Mouse (Mus musculus) ES-E14 (cell line): ENCODE measurements around the gene Cdt1. TPM values are rescaled to one million over a fixed set of nuclear protein-coding genes. Genes with fewer than 3 reads are reported as not detected.
A peak's percentile ranks its signal among the peaks of the same experiment; 100 is the strongest.

ENCODE experiments used
- DNase-seq: peaks from one replicate; pipeline ENCODE4 v3.0.0-alpha.2; 2013; ENCODE audit warnings: low read depth, low spot score
- H3K27ac ChIP-seq: 2 replicates; pipeline ENCODE4 v1.5.1; 2012; ENCODE audit warnings: low read depth, mild to moderate bottlenecking, low read length, moderate library complexity, mixed read lengths; ENCODE audit not compliant: poor library complexity, insufficient read depth, severe bottlenecking
- H3K36me3 ChIP-seq: 2 replicates; pipeline ENCODE4 v1.6.1; 2012; ENCODE audit warnings: mild to moderate bottlenecking, low read length, moderate library complexity, mixed read lengths; ENCODE audit not compliant: control insufficient read depth, poor library complexity, insufficient read depth, severe bottlenecking
- H3K4me1 ChIP-seq, 2 experiments: fragments of 150-350 bp in 1 of 2; sonication (generic) in 1 of 2; 2 replicates each; pipeline ENCODE4 v1.6.1; 2012; ENCODE audit warnings: low read length in 2 of 2, mild to moderate bottlenecking in 1 of 2, mixed read lengths in 1 of 2; ENCODE audit not compliant: control insufficient read depth in 2 of 2, insufficient read depth in 2 of 2, poor library complexity in 1 of 2
- H3K4me3 ChIP-seq, 2 experiments: fragments of 150-350 bp in 1 of 2; sonication (generic) in 1 of 2; 2 replicates each; pipeline ENCODE4 v1.5.1; 2012; ENCODE audit warnings: low read length in 2 of 2, low read depth in 1 of 2, mild to moderate bottlenecking in 1 of 2, mixed read lengths in 1 of 2; ENCODE audit not compliant: insufficient read depth in 1 of 2, poor library complexity in 1 of 2, severe bottlenecking in 1 of 2
- H3K9ac ChIP-seq: 2 replicates; pipeline ENCODE4 v1.6.1; 2012; ENCODE audit warnings: low read depth, mild to moderate bottlenecking, low read length, mixed read lengths; ENCODE audit not compliant: poor library complexity, insufficient read depth, severe bottlenecking
- H3K9me3 ChIP-seq: fragments of 150-350 bp; sonication (generic); 2 replicates; pipeline ENCODE4 v1.6.1; 2012; ENCODE audit warnings: low read depth, mild to moderate bottlenecking, low read length; ENCODE audit not compliant: control insufficient read depth, insufficient read depth
- CHD2 ChIP-seq: IDR thresholded peaks from 2 replicates; pipeline ENCODE4 v1.6.1; 2014; ENCODE audit warnings: mild to moderate bottlenecking, low read depth, low read length, inconsistent platforms
- HCFC1 ChIP-seq: IDR thresholded peaks from 2 replicates; pipeline ENCODE4 v1.6.1; 2012; ENCODE audit warnings: low read length, inconsistent platforms, borderline replicate concordance; ENCODE audit not compliant: insufficient read depth
- MAFK ChIP-seq: IDR thresholded peaks from 2 replicates; pipeline ENCODE4 v1.6.1; 2014; ENCODE audit warnings: mild to moderate bottlenecking, low read depth, low read length, inconsistent platforms; ENCODE audit not compliant: insufficient read depth
- ZC3H11A ChIP-seq: IDR thresholded peaks from 2 replicates; pipeline ENCODE4 v1.6.1; 2012; ENCODE audit warnings: low read depth, mild to moderate bottlenecking, inconsistent platforms, low read length, borderline replicate concordance
- ZNF384 ChIP-seq: IDR thresholded peaks from 2 replicates; pipeline ENCODE4 v1.6.1; 2012; ENCODE audit warnings: low read depth, low read length, inconsistent platforms
- in situ Hi-C, 2 experiments: fragments of 600-800 bp; cut with MboI; formaldehyde crosslinking; loops; one replicate each; pipeline ENCODE4 v1.15.1; 2025; ENCODE audit warnings: low sequenced_read_pairs in 2 of 2, inconsistent platforms in 1 of 2; ENCODE audit not compliant: unreplicated experiment in 2 of 2
- total RNA-seq: library from RNA; depleted of rRNA; stranded (reverse); fragments of 300-350 nt; gene quantifications from 2 replicates; pipeline ENCODE4 v1.2.3, GENCODE M21; 2012; rRNA removed

Cdt1 gene
- total RNA-seq: 139 and 168 TPM in 2 replicates

DNA sequence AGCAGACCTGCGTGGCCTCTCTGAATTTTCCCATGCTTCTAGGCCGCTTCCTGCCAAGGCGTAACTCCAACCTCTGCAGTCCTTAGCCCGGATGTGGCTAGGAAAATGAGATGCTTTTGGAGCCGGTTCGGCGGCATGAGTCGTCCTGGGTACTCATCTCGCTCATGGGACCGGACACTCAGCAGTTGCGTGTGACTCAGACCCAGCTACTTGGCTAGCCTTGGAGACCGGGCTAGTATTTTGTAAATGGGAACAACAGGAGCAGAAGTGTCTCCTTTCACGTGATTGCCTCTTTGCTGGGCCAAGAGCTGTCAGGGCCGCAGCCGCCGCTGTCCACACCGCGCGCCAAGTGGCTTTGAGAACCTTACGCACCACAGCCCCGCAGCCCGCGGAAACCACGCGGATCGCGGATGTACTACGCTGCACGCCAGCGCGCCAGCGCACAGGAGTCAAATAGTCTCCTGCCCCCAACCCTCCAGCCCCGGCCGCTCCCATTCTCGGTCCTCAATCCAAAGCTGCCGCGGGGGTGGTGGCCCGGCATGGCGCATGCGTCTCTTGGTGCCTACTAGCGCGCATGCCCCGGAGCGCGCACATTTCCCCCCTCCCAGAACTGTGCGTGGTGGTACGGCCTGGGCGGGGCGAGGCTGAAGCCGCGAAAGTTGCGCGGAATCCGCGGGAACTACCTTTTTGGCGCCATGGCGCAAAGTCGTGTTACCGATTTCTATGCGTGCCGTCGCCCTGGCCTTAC lies at the start of gene Cdt1:
Gene Cdt1 (plus strand): TSS at position 655 of the 748 bp plus-strand sequence.
- Histone ChIP-seq H3K9ac (peak within 1 kb of the TSS; percentile 100), H3K36me3 (peaks cover 38% of the 10 kb centered on the region), H3K27ac (peak within 1 kb of the TSS; percentile 95), H3K4me3 (peak within 1 kb of the TSS; percentile 73 to 99), H3K4me1 (peaks cover 7 to 15% of the 10 kb centered on the region in 2 experiments; a peak in 3 of 4 replicates), H3K9me3 (no peaks in the 10 kb centered on the region)
- TF ChIP-seq HCFC1 (peak; percentile 66; the same call in 1 of the 2 replicates), MAFK (no peak)
- in situ Hi-C loops: no loop called here
- DNase-seq: peak; percentile 93

DNA sequence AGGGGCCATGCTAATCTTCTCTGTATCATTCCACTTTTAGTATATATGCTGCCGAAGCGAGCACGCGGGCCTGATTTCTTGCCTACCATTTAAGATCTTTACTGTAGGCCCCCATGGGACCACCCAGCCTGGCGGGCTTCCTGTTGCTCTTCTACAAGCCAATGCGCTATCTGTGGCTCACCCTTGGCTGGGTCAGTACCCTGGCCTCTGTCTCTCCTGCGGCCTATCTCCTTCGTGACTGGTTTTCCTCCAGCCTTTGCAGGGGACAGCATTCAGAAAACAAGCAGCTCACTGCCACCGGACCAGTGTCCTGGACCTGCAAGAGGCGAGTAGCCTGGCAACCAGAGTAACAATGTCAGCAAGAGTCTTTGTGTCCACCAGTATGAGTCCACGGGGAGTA lies 47.2 kb upstream of the Cdt1 start:
- Histone ChIP-seq H3K9ac (peak overlapping the region; percentile 1; the same call in 1 of the 2 replicates), H3K4me1 (peaks cover 18 to 47% of the 10 kb centered on the region in 2 experiments), H3K36me3 (peaks cover 4% of the 10 kb centered on the region; the same call in 1 of the 2 replicates), H3K4me3 (no peak overlapping the region), H3K27ac (no peak overlapping the region), H3K9me3 (no peaks in the 10 kb centered on the region)
- in situ Hi-C loops: no loop called here
- no peak for DNase-seq
- TF ChIP-seq ZC3H11A (no peak), ZNF384 (no peak), CHD2 (no peak), HCFC1 (no peak), MAFK (no peak)

DNA sequence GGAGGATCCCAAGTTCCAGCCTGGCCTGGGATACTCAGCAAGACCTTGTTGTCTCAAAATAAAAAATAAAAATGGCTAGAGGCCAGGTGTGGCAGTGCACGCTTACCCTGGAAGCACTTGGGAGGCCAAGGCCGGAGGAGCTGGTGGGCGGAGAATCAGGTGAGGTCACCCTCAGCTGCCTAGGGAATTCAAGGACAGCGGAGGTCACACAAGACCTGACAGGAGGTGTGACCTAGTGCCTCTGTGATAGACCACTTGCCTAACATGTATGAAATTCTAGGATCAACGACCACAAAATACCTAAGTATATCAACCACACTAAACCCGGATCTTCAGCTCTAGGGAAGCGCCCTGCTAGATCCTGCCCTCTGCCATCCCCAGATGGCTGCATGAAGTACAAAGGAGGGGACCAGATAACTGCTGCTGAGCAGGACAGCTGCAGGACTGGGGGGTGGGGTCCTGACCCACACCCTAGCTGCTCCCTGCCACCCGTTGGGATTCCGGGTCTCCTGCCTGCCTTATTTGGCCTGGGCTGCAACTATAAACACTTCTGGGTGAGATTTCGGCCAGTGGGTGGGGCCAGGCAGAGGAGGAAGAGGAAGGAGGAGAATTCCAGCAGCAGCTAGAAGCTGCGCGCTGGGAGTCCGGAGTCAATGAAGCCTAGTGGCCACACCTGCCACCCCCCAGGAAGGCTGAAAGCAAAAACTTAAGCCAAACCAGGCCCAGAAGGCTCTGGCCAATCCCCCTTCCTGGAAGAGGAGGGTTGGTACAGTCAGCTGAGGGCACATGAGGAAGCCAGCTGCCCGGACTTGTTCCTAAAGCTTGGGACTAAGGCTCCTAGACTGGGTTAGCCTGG lies 44.8 kb upstream of the Cdt1 start:
- in situ Hi-C loops: no loop called here
- Histone ChIP-seq H3K9ac (peak overlapping the region; percentile 77), H3K4me1 (peaks cover 18 to 47% of the 10 kb centered on the region in 2 experiments), H3K36me3 (peaks cover 2% of the 10 kb centered on the region; the same call in 1 of the 2 replicates), H3K9me3 (no peaks in the 10 kb centered on the region), H3K27ac (peak overlapping the region; percentile 98), H3K4me3 (peak overlapping the region; percentile 35 to 52)
- TF ChIP-seq MAFK: no peak
- TF ChIP-seq CHD2: no peak
- no peak for TF ChIP-seq HCFC1
- TF ChIP-seq ZNF384: no peak
- no peak for TF ChIP-seq ZC3H11A
- DNase-seq: peak; percentile 92

DNA sequence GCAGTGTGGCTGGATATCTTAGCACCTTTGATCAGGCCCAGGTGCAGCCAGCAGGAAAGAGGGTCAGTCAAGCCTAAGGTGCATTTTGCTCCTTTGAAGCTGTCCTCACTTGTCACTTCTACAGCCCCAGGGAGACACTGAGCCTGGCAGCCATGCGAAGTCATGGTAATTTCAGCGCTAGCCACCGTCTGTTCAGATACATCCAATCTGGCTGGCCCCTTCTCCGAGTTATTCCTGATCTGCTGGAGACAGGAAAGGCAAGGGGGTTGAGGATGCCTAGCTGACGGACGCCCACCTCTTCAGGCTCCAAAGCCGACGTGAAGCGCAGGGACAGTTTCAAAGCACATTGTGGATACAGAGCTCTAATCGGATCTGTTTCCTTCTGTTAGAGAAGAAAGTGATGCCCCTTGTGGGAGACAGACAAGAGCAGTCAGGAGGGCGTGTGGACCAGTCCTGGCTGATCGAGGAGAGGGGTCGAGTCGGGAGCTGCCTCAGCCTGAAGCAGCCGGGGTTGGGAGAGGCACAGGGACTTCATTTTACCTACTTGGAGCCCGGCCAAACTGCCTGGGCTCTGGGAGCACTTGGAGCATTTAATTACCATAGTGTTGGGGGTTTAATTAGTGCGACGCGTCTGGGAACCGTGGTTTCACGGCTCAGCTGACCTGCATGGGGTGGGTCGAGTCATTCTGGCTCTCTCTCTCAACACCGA lies 44.0 kb upstream of the Cdt1 start:
- H3K27ac ChIP-seq: peak overlapping the region; percentile 98
- peak overlapping the region; percentile 22 to 36 for H3K4me3 ChIP-seq

More for the DNA sequence above, 44.0 kb upstream of the Cdt1 start:
- TF ChIP-seq MAFK (no peak), CHD2 (no peak), ZNF384 (no peak), HCFC1 (no peak), ZC3H11A (no peak)
- Histone ChIP-seq H3K36me3 (peaks cover 4% of the 10 kb centered on the region; the same call in 1 of the 2 replicates), H3K4me1 (peaks cover 18 to 43% of the 10 kb centered on the region in 2 experiments), H3K9me3 (no peaks in the 10 kb centered on the region), H3K9ac (peak overlapping the region; percentile 74)
- no peak for DNase-seq
- in situ Hi-C loops: no loop called here
